Mouse (Mus musculus): Measurements from ENCODE around the gene Vac14. TPM values are rescaled to one million over a fixed set of nuclear protein-coding genes. Genes with fewer than 3 reads are reported as not detected.

The Vac14 gene
- total RNA-seq, 1 experiment: 33.1 TPM

DNA sequence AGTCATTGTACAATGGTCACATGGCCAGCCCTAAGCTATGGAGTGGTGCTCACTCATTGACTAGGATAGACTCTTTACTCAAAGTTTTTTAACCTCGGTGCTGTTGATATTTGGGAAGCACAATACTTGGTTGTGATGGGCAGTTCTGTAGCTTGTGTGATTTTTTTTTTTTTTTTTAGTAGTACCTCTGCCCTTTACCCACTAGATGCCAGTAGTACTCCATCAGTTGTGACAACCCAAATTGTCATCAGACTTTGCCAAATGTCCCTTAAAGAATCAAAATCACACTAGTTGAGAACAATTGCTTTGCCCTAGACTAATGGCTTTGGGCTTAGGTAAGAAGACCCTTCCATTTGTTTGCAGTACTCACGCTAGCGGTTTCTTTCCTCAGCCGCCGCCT lies 1.5 kb downstream of the Vac14 start:
- in situ Hi-C loops (cut with MboI; ENCODE audit: low sequenced_read_pairs in 2 of 2, unreplicated experiment in 2 of 2): no loop called here
- H3K27ac ChIP-seq (ENCODE audit: insufficient read depth, low read depth, low read length, poor library complexity, severe bottlenecking): no peak overlapping the region
- H3K9ac ChIP-seq (ENCODE audit: insufficient read depth, low read depth, low read length, poor library complexity, severe bottlenecking): no peak overlapping the region
- H3K36me3 ChIP-seq (ENCODE audit: control insufficient read depth, insufficient read depth, low read length, poor library complexity, severe bottlenecking): peaks cover 6% of the 10 kb centered on the region; the same call in 1 of the 2 replicates
- H3K4me3 ChIP-seq (ENCODE audit: insufficient read depth in 1 of 2, low read depth in 1 of 2, low read length in 2 of 2, poor library complexity in 1 of 2, severe bottlenecking in 1 of 2): 0 out of 4 replicates have a peak overlapping the region, but pooled peaks of 1 of the 2 experiments have one; percentile 83
- H3K9me3 ChIP-seq (ENCODE audit: control insufficient read depth, insufficient read depth, low read depth, low read length): no peaks in the 10 kb centered on the region
- no peak for TF ChIP-seq ZC3H11A (IDR thresholded peaks at IDR 0.05; ENCODE audit: borderline replicate concordance, low read depth, low read length)
- TF ChIP-seq MAFK (IDR thresholded peaks at IDR 0.05; ENCODE audit: insufficient read depth, low read depth, low read length): no peak
- TF ChIP-seq CHD2 (IDR thresholded peaks at IDR 0.05; ENCODE audit: low read depth, low read length): no peak
- peak; percentile 94 for TF ChIP-seq ZNF384 (IDR thresholded peaks at IDR 0.05; ENCODE audit: low read depth, low read length)
- TF ChIP-seq HCFC1 (IDR thresholded peaks at IDR 0.05; ENCODE audit: borderline replicate concordance, insufficient read depth, low read length): no peak
- no peak for DNase-seq (ENCODE audit: low read depth, low spot score)
- peaks cover 0 to 9% of the 10 kb centered on the region in 2 experiments; a peak in 2 of 4 replicates for H3K4me1 ChIP-seq (ENCODE audit: control insufficient read depth in 2 of 2, insufficient read depth in 2 of 2, low read length in 2 of 2, poor library complexity in 1 of 2)

DNA sequence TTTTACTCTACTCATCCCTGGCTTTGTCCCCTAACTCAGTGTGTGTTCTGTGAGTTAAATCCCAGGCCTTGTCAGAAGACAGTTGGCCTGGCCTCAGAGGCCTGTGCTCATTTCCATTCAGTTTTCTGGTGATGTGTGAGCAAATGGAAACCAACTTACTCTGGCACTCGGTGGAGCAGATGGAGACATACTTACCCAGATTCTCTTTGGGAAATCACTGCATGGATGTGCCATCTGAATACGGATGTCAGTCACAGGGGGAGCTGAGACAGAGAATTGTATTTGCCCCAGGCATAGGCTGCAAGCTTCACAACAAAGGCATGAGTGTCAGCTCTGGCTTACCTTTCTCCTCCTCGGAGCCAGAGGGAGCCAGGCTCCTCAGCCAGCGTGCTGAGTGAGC lies 8.0 kb downstream of the Vac14 start:
- Histone ChIP-seq H3K9me3 (ENCODE audit: control insufficient read depth, insufficient read depth, low read depth, low read length) (no peaks in the 10 kb centered on the region), H3K4me1 (ENCODE audit: control insufficient read depth in 2 of 2, insufficient read depth in 2 of 2, low read length in 2 of 2, poor library complexity in 1 of 2) (peaks cover 0 to 13% of the 10 kb centered on the region in 2 experiments; a peak in 2 of 4 replicates), H3K9ac (ENCODE audit: insufficient read depth, low read depth, low read length, poor library complexity, severe bottlenecking) (no peak overlapping the region), H3K36me3 (ENCODE audit: control insufficient read depth, insufficient read depth, low read length, poor library complexity, severe bottlenecking) (peaks cover 5% of the 10 kb centered on the region; the same call in 1 of the 2 replicates), H3K4me3 (ENCODE audit: insufficient read depth in 1 of 2, low read depth in 1 of 2, low read length in 2 of 2, poor library complexity in 1 of 2, severe bottlenecking in 1 of 2) (no peak overlapping the region), H3K27ac (ENCODE audit: insufficient read depth, low read depth, low read length, poor library complexity, severe bottlenecking) (no peak overlapping the region)
- TF ChIP-seq MAFK (IDR thresholded peaks at IDR 0.05; ENCODE audit: insufficient read depth, low read depth, low read length): no peak
- DNase-seq (ENCODE audit: low read depth, low spot score): no peak
- in situ Hi-C loops (cut with MboI; ENCODE audit: low sequenced_read_pairs in 2 of 2, unreplicated experiment in 2 of 2): no loop called here

DNA sequence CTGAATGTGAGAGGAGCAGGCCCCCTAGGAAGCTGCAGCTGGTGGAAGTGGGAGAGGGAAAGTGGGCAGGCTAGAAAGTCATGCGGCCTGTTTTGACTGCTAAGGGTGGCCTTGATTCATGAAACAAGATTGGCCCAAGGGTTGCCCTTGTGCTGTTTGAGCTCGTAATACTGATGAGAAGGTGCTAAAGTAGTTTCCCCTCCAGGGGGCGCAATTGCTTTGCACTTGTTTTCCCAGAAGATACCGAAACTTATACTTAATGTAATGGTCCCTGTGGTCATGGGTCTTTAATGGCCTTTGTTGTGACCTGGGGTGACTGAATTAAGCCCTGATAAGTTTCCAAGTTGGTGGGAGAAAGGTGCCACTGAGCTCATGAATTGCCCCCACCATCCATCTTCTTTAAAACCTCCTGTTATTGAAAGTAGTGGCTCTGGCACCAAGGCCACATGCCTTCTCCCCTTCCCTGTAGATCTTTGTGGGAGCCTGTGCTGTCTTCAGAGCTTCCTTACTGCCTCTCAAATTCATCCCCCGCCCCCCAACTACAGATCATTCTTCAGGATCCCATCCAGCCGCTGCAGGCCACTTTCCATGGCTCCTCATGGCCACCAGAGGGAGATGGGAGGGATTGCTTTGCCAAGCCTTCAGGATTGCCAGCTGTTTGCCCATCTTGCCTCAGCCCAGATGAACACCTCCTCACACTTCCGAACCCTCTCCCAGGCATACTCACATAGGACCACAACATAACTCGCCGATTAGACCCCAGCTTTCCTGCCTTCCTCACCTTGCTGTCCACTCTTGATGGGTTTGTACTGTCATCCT lies 11.1 kb downstream of the Vac14 start:
- Histone ChIP-seq H3K27ac (ENCODE audit: insufficient read depth, low read depth, low read length, poor library complexity, severe bottlenecking) (no peak overlapping the region), H3K9ac (ENCODE audit: insufficient read depth, low read depth, low read length, poor library complexity, severe bottlenecking) (no peak overlapping the region), H3K36me3 (ENCODE audit: control insufficient read depth, insufficient read depth, low read length, poor library complexity, severe bottlenecking) (peaks cover 25% of the 10 kb centered on the region), H3K4me3 (ENCODE audit: insufficient read depth in 1 of 2, low read depth in 1 of 2, low read length in 2 of 2, poor library complexity in 1 of 2, severe bottlenecking in 1 of 2) (no peak overlapping the region), H3K9me3 (ENCODE audit: control insufficient read depth, insufficient read depth, low read depth, low read length) (no peaks in the 10 kb centered on the region), H3K4me1 (ENCODE audit: control insufficient read depth in 2 of 2, insufficient read depth in 2 of 2, low read length in 2 of 2, poor library complexity in 1 of 2) (peaks cover 0 to 10% of the 10 kb centered on the region in 2 experiments; a peak in 1 of 4 replicates)
- TF ChIP-seq CHD2 (IDR thresholded peaks at IDR 0.05; ENCODE audit: low read depth, low read length) (no peak), MAFK (IDR thresholded peaks at IDR 0.05; ENCODE audit: insufficient read depth, low read depth, low read length) (no peak), HCFC1 (IDR thresholded peaks at IDR 0.05; ENCODE audit: borderline replicate concordance, insufficient read depth, low read length) (no peak)
- in situ Hi-C loops (cut with MboI; ENCODE audit: low sequenced_read_pairs in 2 of 2, unreplicated experiment in 2 of 2): no loop called here
- no peak for DNase-seq (ENCODE audit: low read depth, low spot score)

DNA sequence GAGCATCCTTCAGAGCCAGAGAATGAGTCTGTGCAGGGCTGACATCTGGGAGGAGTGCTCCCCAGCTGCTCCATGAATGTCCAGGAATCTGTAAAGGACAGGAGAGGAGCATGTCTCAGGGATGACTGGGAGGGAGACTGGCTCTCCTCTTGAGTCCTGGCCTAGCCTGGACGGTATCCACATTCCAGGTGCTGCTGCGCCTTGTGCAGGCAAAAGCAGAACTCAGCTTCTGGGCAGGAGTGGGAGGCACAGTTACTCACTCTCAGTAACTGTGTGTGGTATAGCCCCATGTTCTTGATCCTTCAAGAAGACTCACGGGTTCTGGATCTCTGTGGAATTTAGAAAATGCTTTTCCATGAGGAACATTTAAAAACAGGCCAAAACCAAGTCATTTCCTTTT lies 11.7 kb downstream of the Vac14 start:
- Histone ChIP-seq H3K36me3 (ENCODE audit: control insufficient read depth, insufficient read depth, low read length, poor library complexity, severe bottlenecking) (peaks cover 30% of the 10 kb centered on the region), H3K9ac (ENCODE audit: insufficient read depth, low read depth, low read length, poor library complexity, severe bottlenecking) (no peak overlapping the region), H3K27ac (ENCODE audit: insufficient read depth, low read depth, low read length, poor library complexity, severe bottlenecking) (no peak overlapping the region), H3K4me1 (ENCODE audit: control insufficient read depth in 2 of 2, insufficient read depth in 2 of 2, low read length in 2 of 2, poor library complexity in 1 of 2) (peaks cover 0 to 10% of the 10 kb centered on the region in 2 experiments; a peak in 1 of 4 replicates), H3K9me3 (ENCODE audit: control insufficient read depth, insufficient read depth, low read depth, low read length) (no peaks in the 10 kb centered on the region), H3K4me3 (ENCODE audit: insufficient read depth in 1 of 2, low read depth in 1 of 2, low read length in 2 of 2, poor library complexity in 1 of 2, severe bottlenecking in 1 of 2) (no peak overlapping the region)
- no peak for TF ChIP-seq HCFC1 (IDR thresholded peaks at IDR 0.05; ENCODE audit: borderline replicate concordance, insufficient read depth, low read length)
- TF ChIP-seq MAFK (IDR thresholded peaks at IDR 0.05; ENCODE audit: insufficient read depth, low read depth, low read length): no peak
- TF ChIP-seq ZC3H11A (IDR thresholded peaks at IDR 0.05; ENCODE audit: borderline replicate concordance, low read depth, low read length): no peak
- no peak for TF ChIP-seq ZNF384 (IDR thresholded peaks at IDR 0.05; ENCODE audit: low read depth, low read length)
- TF ChIP-seq CHD2 (IDR thresholded peaks at IDR 0.05; ENCODE audit: low read depth, low read length): no peak
- in situ Hi-C loops (cut with MboI; ENCODE audit: low sequenced_read_pairs in 2 of 2, unreplicated experiment in 2 of 2): no loop called here
- DNase-seq (ENCODE audit: low read depth, low spot score): no peak
